Mouse (Mus musculus) liver, embryonic 13.5 days (tissue): Measurements from ENCODE around the gene Maneal. TPM values are rescaled to one million over a fixed set of nuclear protein-coding genes. Genes with fewer than 3 reads are reported as not detected.

Experiments used
- ATAC-seq: fragments of 200-750 bp; cut with Nextera tagmentation; 2 replicates; pipeline ENCODE4 v1.8.0; 2017; ENCODE audit warnings: low read depth, mild to moderate bottlenecking, moderate number of reproducible peaks, moderate library complexity
- DNase-seq: peaks from one replicate; pipeline ENCODE4 v3.0.0; 2022
- H3K27ac ChIP-seq: fragments of 300-500 bp; sonication (generic); 2 replicates; pipeline ENCODE4 v1.5.1; 2015; ENCODE audit warnings: moderate library complexity, mild to moderate bottlenecking, inconsistent platforms
- H3K27me3 ChIP-seq: fragments of 300-500 bp; sonication (generic); 2 replicates; pipeline ENCODE4 v1.6.1; 2015; ENCODE audit warnings: mild to moderate bottlenecking, inconsistent platforms
- H3K36me3 ChIP-seq: fragments of 300-500 bp; sonication (generic); 2 replicates; pipeline ENCODE4 v1.6.1; 2015; ENCODE audit warnings: mild to moderate bottlenecking, inconsistent platforms
- H3K4me1 ChIP-seq: fragments of 300-500 bp; sonication (generic); replicated peaks from 2 replicates; pipeline ENCODE4 v1.6.1; 2015; ENCODE audit warnings: inconsistent platforms
- H3K4me2 ChIP-seq: fragments of 300-500 bp; sonication (generic); 2 replicates; pipeline ENCODE4 v1.6.1; 2015; ENCODE audit warnings: inconsistent platforms, mild to moderate bottlenecking, moderate library complexity
- H3K4me3 ChIP-seq: fragments of 300-500 bp; sonication (generic); replicated peaks from 2 replicates; pipeline ENCODE4 v1.5.1; 2015; ENCODE audit warnings: mild to moderate bottlenecking, inconsistent platforms
- H3K9ac ChIP-seq: fragments of 300-500 bp; sonication (generic); 2 replicates; pipeline ENCODE4 v1.6.1; 2015; ENCODE audit warnings: mild to moderate bottlenecking, inconsistent platforms
- H3K9me3 ChIP-seq: fragments of 300-500 bp; sonication (generic); replicated peaks from 2 replicates; pipeline ENCODE4 v1.6.1; 2016; ENCODE audit warnings: inconsistent platforms
- WGBS: fragments of 180-500 bp; shearing (Covaris S2); methylation state at CpG from one replicate; pipeline ENCODE4 v1.1.7; 2015; ENCODE audit not compliant: insufficient replicate concordance; 5-methylcytosine and 5-hydroxymethylcytosine counted together
- polyA plus RNA-seq: library from polyadenylated mRNA; unstranded; fragments of >200 nt; fragmentation: Nextera tagmentation; extraction: Ambion mirVana; gene quantifications from 2 replicates; pipeline ENCODE4 v1.2.1, GENCODE M21; 2015

Gene Maneal
- polyA plus RNA-seq, 1 experiment from 2014 or later: 0.05 TPM

DNA sequence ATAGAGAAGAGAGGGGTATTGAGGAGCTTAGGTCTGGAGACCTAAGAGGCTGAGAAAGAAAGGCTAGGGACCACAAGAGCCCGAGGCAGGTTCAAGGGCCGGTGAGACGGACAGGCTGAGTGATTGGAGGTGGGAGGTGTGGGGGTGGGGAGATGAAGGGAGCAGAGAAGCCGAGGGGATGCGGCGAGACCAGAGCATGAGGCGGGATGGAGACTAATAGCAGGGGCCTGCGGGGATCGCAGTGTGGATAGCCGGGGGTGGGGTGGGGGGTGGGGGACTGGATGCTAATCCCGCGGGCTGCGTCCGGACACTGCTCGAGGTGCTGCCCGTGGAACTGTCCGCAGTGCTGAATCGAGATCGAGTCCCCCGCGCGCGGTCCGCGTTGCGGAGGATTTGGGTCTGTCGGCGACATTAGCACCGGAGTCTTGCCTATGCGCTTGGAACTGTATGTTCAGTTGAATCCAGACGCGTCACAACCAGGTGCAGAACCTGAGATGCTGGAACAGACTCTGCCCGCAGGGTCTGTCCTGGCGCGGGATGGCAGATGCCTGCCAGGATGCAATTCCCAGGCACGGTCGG is 20.3 kb upstream of the Maneal start:
- Histone ChIP-seq H3K4me1 (peaks cover 7% of the 10 kb centered on the region; the same call in 1 of the 2 replicates), H3K27me3 (peaks cover 82% of the 10 kb centered on the region), H3K9me3 (no peaks in the 10 kb centered on the region), H3K9ac (no peak overlapping the region), H3K4me3 (no peak overlapping the region), H3K4me2 (no peak overlapping the region), H3K36me3 (no peaks in the 10 kb centered on the region), H3K27ac (no peak overlapping the region)
- ATAC-seq (no peak), DNase-seq (no peak)
- 3% methylated on average over 37 of the region's 37 CpGs for WGBS

DNA sequence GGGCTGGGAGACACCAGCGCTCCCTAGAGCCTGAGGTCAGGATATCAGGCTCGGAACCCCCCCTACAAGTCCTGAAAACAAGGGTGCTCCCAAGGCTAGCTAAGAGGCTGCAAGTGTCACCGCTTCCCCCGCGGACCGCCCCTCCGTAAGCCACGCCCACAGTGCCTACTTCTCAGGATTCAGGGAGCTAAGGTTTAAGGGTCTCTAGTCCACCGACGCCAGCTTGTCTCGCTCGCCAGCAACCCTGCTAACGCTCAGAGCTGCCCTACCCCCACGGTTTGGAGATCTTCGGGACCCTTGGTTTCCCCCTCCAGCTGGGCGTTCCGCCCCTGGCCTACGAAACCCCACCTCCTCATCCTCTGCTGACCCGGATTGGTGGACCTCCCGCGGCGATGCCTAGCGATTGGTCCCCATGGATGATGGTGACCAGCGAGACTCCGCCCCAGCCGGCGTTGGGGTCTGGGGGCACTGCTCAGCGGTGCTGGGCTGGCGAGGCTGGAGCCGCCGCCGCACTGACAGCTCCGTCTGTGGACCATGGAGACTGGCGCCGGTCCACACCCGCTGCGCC is 19.5 kb upstream of the Maneal start:
- peak overlapping the region; percentile 32 for H3K4me3 ChIP-seq
- H3K36me3 ChIP-seq: no peaks in the 10 kb centered on the region
- H3K4me1 ChIP-seq: peaks cover 7% of the 10 kb centered on the region; the same call in 1 of the 2 replicates
- DNase-seq: no peak
- no peak overlapping the region for H3K27ac ChIP-seq
- H3K9ac ChIP-seq: no peak overlapping the region
- WGBS: 2% methylated on average over 37 of the region's 37 CpGs
- peak overlapping the region; percentile 43 for H3K4me2 ChIP-seq
- H3K9me3 ChIP-seq: no peaks in the 10 kb centered on the region
- ATAC-seq: no peak
- peaks cover 77% of the 10 kb centered on the region for H3K27me3 ChIP-seq

- H3K27ac ChIP-seq: no peak within 1 kb of the TSS
- no peak for DNase-seq
- 7% methylated on average over 11 of the region's 11 CpGs for WGBS
- H3K4me1 ChIP-seq: peaks cover 7% of the 10 kb centered on the region; the same call in 1 of the 2 replicates
- H3K9me3 ChIP-seq: no peaks in the 10 kb centered on the region
- H3K36me3 ChIP-seq: no peaks in the 10 kb centered on the region
- H3K27me3 ChIP-seq: peaks cover 68% of the 10 kb centered on the region
- H3K4me2 ChIP-seq: peak within 1 kb of the TSS; percentile 43
- no peak for ATAC-seq
- H3K9ac ChIP-seq: no peak within 1 kb of the TSS
- H3K4me3 ChIP-seq: peak within 1 kb of the TSS; percentile 32
Observed at GRCm38 (mm10) chr4:124880599-124880998, 18.6 kb upstream of the Maneal start, which contains the start of gene Epha10. TSS of gene Epha10 (plus strand) at chr4:124880899.

DNA sequence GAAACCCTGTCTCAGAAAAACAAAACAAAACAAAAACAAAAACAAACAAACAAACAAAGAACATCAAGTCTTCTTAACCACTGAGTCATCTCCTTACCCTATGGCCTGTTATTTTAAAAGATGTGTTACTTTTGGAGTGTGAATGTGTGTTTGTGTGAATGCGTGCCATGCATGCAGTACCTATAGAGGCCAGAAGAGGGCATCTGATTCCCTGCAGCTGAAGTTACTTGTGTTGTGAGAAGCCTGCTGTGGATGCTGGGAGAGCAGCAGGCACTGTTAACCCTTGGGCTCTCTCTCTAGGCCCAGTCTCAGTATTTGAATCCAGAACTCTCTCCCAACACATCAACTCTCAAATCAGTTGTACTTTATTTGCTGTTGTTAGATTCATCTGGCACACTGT is 10.7 kb upstream of the Maneal start:
- Histone ChIP-seq H3K4me2 (no peak overlapping the region), H3K36me3 (no peaks in the 10 kb centered on the region), H3K9me3 (0 out of 2 replicates have a peak, but pooled peaks cover 4% of the 10 kb centered on the region), H3K9ac (no peak overlapping the region), H3K27me3 (no peaks in the 10 kb centered on the region), H3K4me3 (no peak overlapping the region), H3K4me1 (no peaks in the 10 kb centered on the region), H3K27ac (no peak overlapping the region)
- DNase-seq (no peak), ATAC-seq (no peak)
- 79% methylated on average over 1 of the region's 1 CpGs for WGBS

GRCm38 (mm10) chr4:124860446-124860845 is 1.5 kb downstream of the Maneal start:
- WGBS: 6% methylated on average over 7 of the region's 7 CpGs
- Histone ChIP-seq H3K9ac (no peak overlapping the region), H3K27ac (no peak overlapping the region), H3K9me3 (no peaks in the 10 kb centered on the region), H3K4me2 (no peak overlapping the region), H3K4me3 (no peak overlapping the region), H3K4me1 (no peaks in the 10 kb centered on the region), H3K36me3 (peaks cover 18% of the 10 kb centered on the region), H3K27me3 (peaks cover 41% of the 10 kb centered on the region)
- ATAC-seq (no peak), DNase-seq (peak; percentile 45)

DNA sequence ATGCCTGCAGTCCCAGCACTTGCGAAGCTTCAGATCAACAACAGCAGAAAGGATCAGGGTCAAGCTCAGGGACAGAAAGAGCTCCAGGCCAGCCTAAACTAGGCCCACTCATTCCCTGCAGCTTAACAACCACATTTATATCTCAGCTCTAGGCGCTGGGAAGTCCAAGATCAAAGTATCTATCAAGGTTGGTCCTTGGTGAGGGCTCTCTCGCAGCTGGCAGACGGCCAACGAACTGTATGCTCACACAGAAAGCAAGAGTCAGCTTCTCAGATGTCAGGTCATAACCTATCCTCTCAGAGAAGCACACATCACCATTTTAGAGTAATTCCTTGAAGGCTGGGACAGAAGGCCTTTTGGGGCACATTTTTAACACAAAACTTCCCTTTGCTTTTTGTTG is 3.6 kb downstream of the Maneal start:
- DNase-seq (no peak), ATAC-seq (no peak)
- Histone ChIP-seq H3K9me3 (no peaks in the 10 kb centered on the region), H3K4me3 (no peak overlapping the region), H3K4me1 (no peaks in the 10 kb centered on the region; the same call in 1 of the 2 replicates), H3K27me3 (peaks cover 35% of the 10 kb centered on the region), H3K27ac (no peak overlapping the region), H3K36me3 (peaks cover 36% of the 10 kb centered on the region), H3K9ac (no peak overlapping the region), H3K4me2 (no peak overlapping the region)
- WGBS: 80% methylated on average over 5 of the region's 5 CpGs

GRCm38 (mm10) chr4:124856294-124856693 is 5.7 kb downstream of the Maneal start:
- Histone ChIP-seq H3K4me3 (no peak overlapping the region), H3K27me3 (peaks cover 14% of the 10 kb centered on the region), H3K27ac (no peak overlapping the region), H3K36me3 (peaks cover 51% of the 10 kb centered on the region), H3K4me1 (peaks cover 21% of the 10 kb centered on the region), H3K9ac (no peak overlapping the region), H3K9me3 (no peaks in the 10 kb centered on the region), H3K4me2 (no peak overlapping the region)
- WGBS: 90% methylated on average over 8 of the region's 8 CpGs
- DNase-seq (no peak), ATAC-seq (no peak)

DNA sequence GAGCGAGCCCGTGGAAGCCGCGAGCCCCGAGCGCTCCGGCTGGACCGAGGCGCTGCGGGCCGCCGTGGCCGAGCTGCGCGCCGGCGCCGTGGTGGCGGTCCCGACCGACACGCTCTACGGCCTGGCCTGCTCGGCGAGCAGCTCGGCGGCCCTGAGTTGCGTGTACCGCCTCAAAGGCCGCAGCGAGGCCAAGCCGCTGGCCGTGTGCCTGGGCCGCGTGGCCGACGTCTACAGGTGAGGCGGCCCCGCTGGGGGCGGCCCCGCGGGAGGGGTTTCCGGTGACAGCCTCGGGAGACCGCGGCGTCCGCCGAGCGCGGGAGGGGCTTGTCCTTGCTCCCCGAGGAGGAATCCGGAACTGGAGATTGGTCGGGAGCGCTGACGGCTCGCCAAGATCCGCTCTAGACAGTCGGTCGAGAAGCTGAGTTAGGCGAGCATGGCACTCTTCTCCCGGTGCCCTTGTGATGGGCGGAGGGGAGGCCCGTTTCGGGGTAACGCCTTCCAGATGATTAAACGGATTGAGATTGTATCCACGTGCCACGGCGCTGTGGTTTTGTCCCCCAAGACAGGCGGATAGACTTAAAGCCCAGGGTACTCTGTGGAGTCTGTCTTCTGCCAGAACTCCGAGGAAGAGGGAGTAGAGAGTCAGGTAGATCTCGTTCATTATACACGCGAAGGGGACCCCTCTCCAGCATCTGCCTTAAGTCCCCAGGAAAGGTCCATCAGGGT is 10.9 kb downstream of the Maneal start, which contains the start of gene 1110065P20Rik:
Gene 1110065P20Rik (minus strand): TSS at position 264 of the 726 bp plus-strand sequence.
- peak within 1 kb of the TSS; percentile 92 for H3K9ac ChIP-seq
- peak within 1 kb of the TSS; percentile 97 for H3K4me3 ChIP-seq
- DNase-seq: peak; percentile 62
- WGBS: under 1% methylated on average over 75 of the region's 75 CpGs
- peak; percentile 59 for ATAC-seq
- H3K27ac ChIP-seq: peak within 1 kb of the TSS; percentile 82
- no peaks in the 10 kb centered on the region for H3K9me3 ChIP-seq
- peaks cover 46% of the 10 kb centered on the region for H3K4me1 ChIP-seq
- peaks cover 41% of the 10 kb centered on the region for H3K36me3 ChIP-seq
- no peaks in the 10 kb centered on the region for H3K27me3 ChIP-seq
- peak within 1 kb of the TSS; percentile 96 for H3K4me2 ChIP-seq

DNA sequence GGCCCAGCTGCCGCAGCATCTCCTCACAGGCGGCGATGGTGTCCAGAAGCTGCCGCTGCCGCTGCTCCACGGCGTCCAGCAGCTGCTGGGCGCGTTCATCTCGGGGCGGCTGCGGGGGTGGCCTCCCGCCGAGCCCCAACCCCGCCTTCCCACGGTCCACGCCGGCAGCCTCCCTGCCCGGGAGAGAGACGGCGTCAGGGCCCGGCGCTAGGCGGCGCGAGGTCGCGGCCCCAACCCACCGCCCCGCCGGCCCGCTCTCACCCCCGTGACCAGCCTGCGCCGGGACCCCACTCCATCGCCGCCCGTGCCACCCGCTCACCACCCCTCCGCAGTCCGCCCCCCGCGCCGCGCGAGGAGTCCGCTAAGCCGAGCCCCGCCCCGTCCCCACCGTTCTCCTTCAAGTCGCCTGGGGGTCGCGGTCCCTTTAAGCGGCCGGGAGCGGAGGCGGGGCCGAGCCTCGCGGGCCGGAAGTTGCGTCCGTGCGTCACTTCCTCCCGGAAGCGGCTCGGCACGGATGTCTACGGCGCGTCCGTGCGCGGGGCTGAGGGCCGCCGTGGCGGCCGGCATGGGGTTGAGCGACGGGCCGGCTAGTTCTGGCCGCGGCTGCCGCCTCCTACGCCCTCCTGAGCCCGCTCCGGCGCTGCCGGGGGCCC is 11.6 kb downstream of the Maneal start, which contains the start of gene Yrdc:
Gene Yrdc (plus strand): TSS at position 419 of the 653 bp plus-strand sequence.
- ATAC-seq: peak; percentile 91
- peak; percentile 88 for DNase-seq
- WGBS: under 1% methylated on average over 87 of the region's 90 CpGs

DNA sequence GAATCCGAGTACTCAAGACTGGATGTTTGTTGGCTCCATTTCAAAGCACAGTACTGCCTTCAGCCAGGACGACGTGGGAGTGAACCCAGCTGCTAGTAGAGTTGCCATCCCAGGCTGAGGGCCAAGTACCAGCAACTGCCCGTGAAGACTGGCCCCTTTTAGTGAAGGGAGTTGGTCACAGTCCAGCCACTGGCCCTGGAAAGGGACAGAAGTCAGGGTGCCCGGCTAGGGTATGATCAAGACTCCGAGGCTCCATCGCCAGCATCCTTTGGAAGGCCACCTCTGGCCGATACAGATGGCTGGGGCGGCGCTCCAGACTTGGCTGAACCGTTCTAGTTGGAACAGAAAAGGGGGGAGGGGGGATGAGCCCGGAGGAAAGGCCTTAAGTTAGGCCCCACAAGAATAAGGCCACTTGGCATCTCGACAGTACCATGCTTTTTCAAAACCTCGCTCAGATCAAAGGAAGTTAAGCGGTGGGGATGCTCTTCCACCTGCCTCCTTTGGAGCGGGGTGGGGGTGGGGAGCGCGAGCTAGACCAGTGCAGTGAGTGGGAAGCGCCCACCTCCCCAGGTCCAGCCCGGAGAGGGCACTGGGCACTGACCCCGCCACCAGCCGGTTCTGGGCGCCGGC is 12.2 kb downstream of the Maneal start:
- Histone ChIP-seq H3K36me3 (peaks cover 40% of the 10 kb centered on the region), H3K9ac (peak overlapping the region; percentile 92), H3K27ac (peak overlapping the region; percentile 82), H3K4me1 (peaks cover 46% of the 10 kb centered on the region), H3K27me3 (no peaks in the 10 kb centered on the region), H3K9me3 (no peaks in the 10 kb centered on the region), H3K4me2 (peak overlapping the region; percentile 96), H3K4me3 (peak overlapping the region; percentile 97)
- whole genome bisulfite sequencing: 12% methylated on average over 24 of the region's 24 CpGs
- ATAC-seq (peak; percentile 8; the same call in 1 of the 2 replicates), DNase-seq (peak; percentile 17)

More for the DNA sequence above, 11.6 kb downstream of the Maneal start, which contains the start of gene Yrdc:
- Histone ChIP-seq H3K9ac (peak within 1 kb of the TSS; percentile 92), H3K36me3 (peaks cover 38% of the 10 kb centered on the region), H3K4me2 (peak within 1 kb of the TSS; percentile 96), H3K4me1 (peaks cover 46% of the 10 kb centered on the region), H3K4me3 (peak within 1 kb of the TSS; percentile 97), H3K9me3 (no peaks in the 10 kb centered on the region), H3K27ac (peak within 1 kb of the TSS; percentile 82), H3K27me3 (no peaks in the 10 kb centered on the region)
